Mouse (Mus musculus): ENCODE measurements around the gene Fggy.

DNA sequence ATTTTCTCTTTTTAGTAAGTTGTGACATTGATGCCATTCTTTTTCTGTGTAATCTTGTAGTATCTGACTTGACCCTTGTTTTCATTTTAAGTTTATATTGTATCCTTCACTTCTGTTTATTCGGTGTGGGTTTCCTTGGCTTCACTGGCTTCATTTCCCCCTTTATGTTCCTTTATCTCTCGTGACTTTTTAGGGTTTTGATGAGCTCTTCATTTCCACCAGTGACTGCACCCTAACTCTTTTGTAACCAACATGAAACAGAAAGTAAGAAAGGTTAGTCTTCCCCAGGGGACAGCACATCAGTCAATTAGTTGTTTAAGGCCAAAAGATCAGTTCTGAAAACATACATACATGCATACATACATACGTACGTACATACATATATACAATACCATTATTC lies 130.9 kb downstream of the Fggy start:
- TF ChIP-seq POLR2A (IDR thresholded peaks at IDR 0.05; ENCODE audit: low read depth, low read length) (no peak), CTCF (IDR thresholded peaks at IDR 0.05; ENCODE audit: extremely low read depth, insufficient read depth, insufficient read length, insufficient replicate concordance) (no peak)
